Mouse (Mus musculus) MEL (cell line): Measurements from ENCODE around the gene Sdhaf3. TPM values are rescaled to one million over a fixed set of nuclear protein-coding genes. Genes with fewer than 3 reads are reported as not detected.

ENCODE experiments used
- DNase-seq: peaks from one replicate; pipeline ENCODE4 v3.0.0; 2011; ENCODE audit warnings: low read depth, low spot score
- H3K27ac ChIP-seq: 2 replicates; pipeline ENCODE4 v1.5.1; 2012; ENCODE audit warnings: low read depth, mild to moderate bottlenecking, control low read depth, low read length, moderate library complexity; ENCODE audit not compliant: control insufficient read depth
- H3K27me3 ChIP-seq, 2 experiments: fragments of 150-350 bp in 1 of 2; sonication (generic) in 1 of 2; 2 replicates each; pipeline ENCODE4 v1.6.1; 2012; ENCODE audit warnings: low read length in 2 of 2, mild to moderate bottlenecking in 2 of 2, improper control_type of control experiment in 1 of 2, moderate library complexity in 1 of 2; ENCODE audit not compliant: insufficient read depth in 2 of 2, control insufficient read depth in 1 of 2
- H3K36me3 ChIP-seq, 2 experiments: 2 replicates each; pipeline ENCODE4 v1.6.1; 2012 to 2014; ENCODE audit warnings: low read length in 2 of 2, improper control_type of control experiment in 1 of 2, inconsistent platforms in 1 of 2, mild to moderate bottlenecking in 1 of 2; ENCODE audit not compliant: insufficient read depth in 2 of 2, control insufficient read depth in 1 of 2
- H3K4me1 ChIP-seq, 2 experiments: fragments of 150-350 bp in 1 of 2; sonication (generic) in 1 of 2; 2 replicates each; pipeline ENCODE4 v1.6.1; 2012; ENCODE audit warnings: low read length in 2 of 2, improper control_type of control experiment in 1 of 2, mild to moderate bottlenecking in 1 of 2; ENCODE audit not compliant: insufficient read depth in 2 of 2, control insufficient read depth in 1 of 2
- H3K4me3 ChIP-seq, 2 experiments: fragments of 150-350 bp in 1 of 2; sonication (generic) in 1 of 2; 2 replicates each; pipeline ENCODE4 v1.5.1; 2012; ENCODE audit warnings: low read depth in 2 of 2, low read length in 2 of 2, mild to moderate bottlenecking in 2 of 2, moderate library complexity in 2 of 2, control low read depth in 1 of 2, improper control_type of control experiment in 1 of 2; ENCODE audit not compliant: control insufficient read depth in 1 of 2, insufficient read depth in 1 of 2
- H3K79me2 ChIP-seq: 2 replicates; pipeline ENCODE4 v1.6.1; 2012; ENCODE audit warnings: mild to moderate bottlenecking, low read length, moderate library complexity; ENCODE audit not compliant: control insufficient read depth, poor library complexity, insufficient read depth
- H3K9ac ChIP-seq: 2 replicates; pipeline ENCODE4 v1.6.1; 2012; ENCODE audit warnings: low read depth, mild to moderate bottlenecking, control low read depth, low read length, moderate library complexity; ENCODE audit not compliant: control insufficient read depth, poor library complexity, severe bottlenecking
- H3K9me3 ChIP-seq: fragments of 150-350 bp; sonication (generic); replicated peaks from 2 replicates; pipeline ENCODE4 v1.6.1; 2012; ENCODE audit warnings: mild to moderate bottlenecking, low read length, improper control_type of control experiment, moderate library complexity; ENCODE audit not compliant: insufficient read depth
- BHLHE40 ChIP-seq: IDR thresholded peaks from 2 replicates; pipeline ENCODE4 v1.6.1; 2012; ENCODE audit warnings: low read depth, mild to moderate bottlenecking, inconsistent platforms, low read length, improper control_type of control experiment, borderline replicate concordance
- CHD1 ChIP-seq: IDR thresholded peaks from 2 replicates; pipeline ENCODE4 v1.6.1; 2012; ENCODE audit warnings: low read depth, mild to moderate bottlenecking, inconsistent platforms, low read length, improper control_type of control experiment
- CTCF ChIP-seq, 3 experiments: IDR thresholded peaks in 2 of 3; conservative IDR thresholded peaks in 1 of 3; 2 replicates each; pipeline ENCODE4 v1.5.1; 2011 to 2012; ENCODE audit warnings: low read length in 3 of 3, low read depth in 2 of 3, mild to moderate bottlenecking in 2 of 3, improper control_type of control experiment in 1 of 3, inconsistent platforms in 1 of 3, mixed read lengths in 1 of 3, moderate library complexity in 1 of 3; ENCODE audit not compliant: control insufficient read depth in 1 of 3, insufficient read depth in 1 of 3, poor library complexity in 1 of 3, severe bottlenecking in 1 of 3
- EP300 ChIP-seq, 2 experiments: IDR thresholded peaks; 2 replicates each; pipeline ENCODE4 v1.6.1; 2011; ENCODE audit warnings: improper control_type of control experiment in 2 of 2, low read length in 2 of 2, low read depth in 1 of 2, mild to moderate bottlenecking in 1 of 2
- ETS1 ChIP-seq: IDR thresholded peaks from 2 replicates; pipeline ENCODE4 v1.6.1; 2012; ENCODE audit warnings: low read depth, mild to moderate bottlenecking, inconsistent platforms, low read length, improper control_type of control experiment, moderate library complexity
- GATA1 ChIP-seq: IDR thresholded peaks from 2 replicates; pipeline ENCODE4 v1.6.1; 2011; ENCODE audit warnings: low read depth, low read length, improper control_type of control experiment
- HCFC1 ChIP-seq: IDR thresholded peaks from 2 replicates; pipeline ENCODE4 v1.6.1; 2012; ENCODE audit warnings: low read depth, mild to moderate bottlenecking, inconsistent platforms, low read length, improper control_type of control experiment, moderate library complexity
- MAX ChIP-seq: IDR thresholded peaks from 2 replicates; pipeline ENCODE4 v1.6.1; 2011; ENCODE audit warnings: low read length, improper control_type of control experiment
- MAZ ChIP-seq: IDR thresholded peaks from 2 replicates; pipeline ENCODE4 v1.6.1; 2012; ENCODE audit warnings: low read depth, mild to moderate bottlenecking, inconsistent platforms, low read length, improper control_type of control experiment
- MYC ChIP-seq: IDR thresholded peaks from 2 replicates; pipeline ENCODE4 v1.6.1; 2011; ENCODE audit warnings: low read depth, mild to moderate bottlenecking, low read length, improper control_type of control experiment, moderate library complexity
- NELFE ChIP-seq: IDR thresholded peaks from 2 replicates; pipeline ENCODE4 v1.6.1; 2011; ENCODE audit warnings: low read depth, low read length, improper control_type of control experiment
- NRF1 ChIP-seq: IDR thresholded peaks from 2 replicates; pipeline ENCODE4 v1.6.1; 2014; ENCODE audit warnings: low read depth, mild to moderate bottlenecking, inconsistent platforms, low read length, improper control_type of control experiment, moderate library complexity; ENCODE audit not compliant: poor library complexity, insufficient read depth, severe bottlenecking
- POLR2AphosphoS5 ChIP-seq: IDR thresholded peaks from 2 replicates; pipeline ENCODE4 v1.6.1; 2012; ENCODE audit warnings: low read depth, borderline replicate concordance, mild to moderate bottlenecking, inconsistent platforms, low read length, moderate library complexity, mixed read lengths
- RAD21 ChIP-seq: IDR thresholded peaks from 2 replicates; pipeline ENCODE4 v1.6.1; 2011; ENCODE audit warnings: mild to moderate bottlenecking, low read depth, low read length, improper control_type of control experiment
- SIN3A ChIP-seq: IDR thresholded peaks from 2 replicates; pipeline ENCODE4 v1.6.1; 2012; ENCODE audit warnings: low read length, improper control_type of control experiment, inconsistent platforms
- SMC3 ChIP-seq: IDR thresholded peaks from 2 replicates; pipeline ENCODE4 v1.6.1; 2011; ENCODE audit warnings: low read depth, low read length, improper control_type of control experiment
- TBP ChIP-seq: IDR thresholded peaks from 2 replicates; pipeline ENCODE4 v1.8.0; 2011; ENCODE audit warnings: low read depth, low read length, improper control_type of control experiment
- TCF12 ChIP-seq: IDR thresholded peaks from 2 replicates; pipeline ENCODE4 v1.6.1; 2014; ENCODE audit warnings: low read depth, mild to moderate bottlenecking, inconsistent platforms, low read length, improper control_type of control experiment, moderate library complexity
- ZC3H11A ChIP-seq: IDR thresholded peaks from 2 replicates; pipeline ENCODE4 v1.6.1; 2012; ENCODE audit warnings: low read depth, mild to moderate bottlenecking, inconsistent platforms, low read length, improper control_type of control experiment
- polyA plus RNA-seq, 2 experiments: library from polyadenylated mRNA; stranded (reverse) in 1 of 2; unstranded in 1 of 2; fragments of >175 nt in 1 of 2; fragments of >200 nt in 1 of 2; gene quantifications; 2 replicates each; pipeline versions ENCODE4 v1.2.1 to v1.2.4; 2012; ENCODE audit warnings: low replicate concordance in 2 of 2, low read depth in 1 of 2; ENCODE audit not compliant: insufficient read length in 2 of 2, insufficient read depth in 1 of 2, missing spikeins in 1 of 2
- total RNA-seq: library from RNA; depleted of rRNA; stranded (reverse); fragments of 300-350 nt; gene quantifications from 2 replicates; pipeline ENCODE4 v1.2.3, GENCODE M21; 2012

Gene Sdhaf3
- total and polyA plus RNA-seq, 3 experiments = 6.1 to 44.7 (median 7.5) TPM

DNA sequence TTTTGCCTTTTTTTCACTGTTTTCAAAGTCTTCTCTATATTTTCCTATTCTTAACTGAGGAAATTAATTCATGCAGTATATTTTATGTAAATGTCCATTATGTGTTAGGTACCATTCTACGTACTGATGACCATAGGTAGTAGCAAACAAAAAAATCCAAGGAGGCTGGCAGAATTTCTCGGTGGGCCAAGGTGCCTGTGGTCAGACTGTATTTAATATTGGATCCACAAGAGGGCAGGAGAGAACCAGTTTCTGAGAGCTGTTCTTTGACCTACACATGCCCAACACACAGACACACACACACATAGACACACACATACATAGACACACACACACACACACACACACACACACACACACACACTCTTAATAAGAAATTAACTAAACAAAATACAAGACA lies 48.2 kb downstream of the Sdhaf3 start:
- no peaks in the 10 kb centered on the region for H3K79me2 ChIP-seq
- no peak overlapping the region for H3K9ac ChIP-seq
- H3K36me3 ChIP-seq = no peaks in the 10 kb centered on the region; a peak in 1 of 4 replicates
- H3K4me1 ChIP-seq = no peaks in the 10 kb centered on the region
- H3K9me3 ChIP-seq = no peaks in the 10 kb centered on the region
- no peak overlapping the region for H3K27ac ChIP-seq
- DNase-seq = peak; percentile 17
- no peaks in the 10 kb centered on the region for H3K27me3 ChIP-seq
- H3K4me3 ChIP-seq = no peak overlapping the region
- TF ChIP-seq SMC3 (peak; percentile 41), CHD1 (no peak), RAD21 (peak; percentile 26), CTCF (IDR thresholded peaks at IDR 0.05 in 2 of 3, conservative IDR thresholded peaks at IDR 0.05 in 1 of 3; ENCODE audit: control insufficient read depth in 1 of 3, insufficient read depth in 1 of 3, low read depth in 2 of 3, low read length in 3 of 3, poor library complexity in 1 of 3, severe bottlenecking in 1 of 3) (peak in 2 of 3 experiments; percentile 1 to 46; a peak in 2 of 6 replicates)
- TF ChIP-seq, all 39 proteins: peak for 3

GRCm38 (mm10) chr6:7038087-7038486 lies 82.3 kb downstream of the Sdhaf3 start:
- no peak overlapping the region for H3K27ac ChIP-seq
- peaks cover 0 to 7% of the 10 kb centered on the region in 2 experiments; a peak in 1 of 4 replicates for H3K4me1 ChIP-seq
- no peaks in the 10 kb centered on the region for H3K27me3 ChIP-seq
- peak; percentile 52; the same call in 1 of the 2 replicates for TF ChIP-seq TCF12
- TF ChIP-seq EP300 (IDR thresholded peaks at IDR 0.05; ENCODE audit: low read depth in 1 of 2, low read length in 2 of 2) = peak in 1 of 2 experiments; percentile 52; a peak in 1 of 4 replicates
- TF ChIP-seq NRF1 = no peak
- no peak for TF ChIP-seq MAX
- TF ChIP-seq, all 39 proteins: peak for 2
- H3K9ac ChIP-seq = no peak overlapping the region
- peaks cover 0 to 7% of the 10 kb centered on the region in 2 experiments; a peak in 2 of 4 replicates for H3K36me3 ChIP-seq
- no peaks in the 10 kb centered on the region for H3K79me2 ChIP-seq
- H3K4me3 ChIP-seq = no peak overlapping the region
- DNase-seq = no peak
- H3K9me3 ChIP-seq = no peaks in the 10 kb centered on the region

DNA sequence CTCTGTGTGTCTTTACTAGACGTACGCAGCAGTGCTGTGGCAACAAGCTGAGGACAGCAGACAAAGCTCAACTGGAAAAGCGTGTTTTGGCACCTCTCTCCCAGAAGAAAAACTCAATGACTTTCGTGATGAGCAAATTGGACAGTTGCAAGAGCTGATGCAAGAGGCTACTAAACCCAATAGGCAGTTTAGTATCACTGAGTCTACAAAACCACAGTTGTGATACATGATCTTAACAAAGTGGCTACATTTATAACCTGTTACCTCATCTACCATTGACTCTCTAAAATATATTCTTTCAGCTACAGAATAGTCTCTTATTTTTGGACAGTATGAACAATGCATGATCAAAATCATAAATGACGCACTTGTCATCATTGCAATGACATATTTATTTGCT lies 83.0 kb downstream of the Sdhaf3 start:
- Histone ChIP-seq H3K9me3 (no peaks in the 10 kb centered on the region), H3K4me3 (no peak overlapping the region), H3K79me2 (no peaks in the 10 kb centered on the region), H3K9ac (no peak overlapping the region), H3K27me3 (no peaks in the 10 kb centered on the region), H3K27ac (no peak overlapping the region), H3K4me1 (peaks cover 0 to 7% of the 10 kb centered on the region in 2 experiments; a peak in 1 of 4 replicates)
- DNase-seq = no peak
- no peak for TF ChIP-seq TBP
- no peak for TF ChIP-seq MYC
- TF ChIP-seq HCFC1 = no peak
- TF ChIP-seq SIN3A = no peak
- TF ChIP-seq SMC3 = no peak
- TF ChIP-seq ZC3H11A = no peak
- TF ChIP-seq POLR2AphosphoS5 = no peak
- TF ChIP-seq GATA1 = no peak
- no peak for TF ChIP-seq MAZ
- no peak for TF ChIP-seq NELFE
- TF ChIP-seq TCF12 = peak; percentile 70; the same call in 1 of the 2 replicates
- TF ChIP-seq BHLHE40 = no peak
- peak in 1 of 2 experiments; percentile 72; a peak in 1 of 4 replicates for TF ChIP-seq EP300 (IDR thresholded peaks at IDR 0.05; ENCODE audit: low read depth in 1 of 2, low read length in 2 of 2)
- TF ChIP-seq ETS1 = peak; percentile 29; the same call in 1 of the 2 replicates
- TF ChIP-seq, all 39 proteins: peak for 3
- H3K36me3 ChIP-seq = peaks cover 0 to 7% of the 10 kb centered on the region in 2 experiments; a peak in 2 of 4 replicates
